Mouse (Mus musculus) embryonic facial prominence, embryonic 11.5 days (tissue): ENCODE measurements around the gene Ccdc12. TPM values are rescaled to one million over a fixed set of nuclear protein-coding genes. Genes with fewer than 3 reads are reported as not detected.

Experiments
- ATAC-seq: fragments of 200-750 bp; cut with Nextera tagmentation; replicated peaks from 2 replicates; pipeline ENCODE4 v1.8.0; 2017; ENCODE audit warnings: low read depth; ENCODE audit not compliant: insufficient number of reproducible peaks, low FRiP score, low TSS enrichment
- DNase-seq: peaks from one replicate; pipeline ENCODE4 v3.0.0-alpha.2; 2015; ENCODE audit warnings: low spot score
- H3K27ac ChIP-seq: fragments of 300-500 bp; sonication (generic); replicated peaks from 2 replicates; pipeline ENCODE4 v1.5.1; 2014; ENCODE audit warnings: mild to moderate bottlenecking, low read depth, low read length, control low read depth
- H3K27me3 ChIP-seq: fragments of 300-500 bp; sonication (generic); 2 replicates; pipeline ENCODE4 v1.6.1; 2014; ENCODE audit warnings: mild to moderate bottlenecking, low read length, moderate library complexity, mixed read lengths; ENCODE audit not compliant: control insufficient read depth, insufficient read depth
- H3K36me3 ChIP-seq: fragments of 300-500 bp; sonication (generic); replicated peaks from 2 replicates; pipeline ENCODE4 v1.6.1; 2014; ENCODE audit warnings: low read depth, mild to moderate bottlenecking, low read length, moderate library complexity, mixed read lengths; ENCODE audit not compliant: control insufficient read depth, insufficient read depth
- H3K4me1 ChIP-seq: fragments of 300-500 bp; sonication (generic); 2 replicates; pipeline ENCODE4 v1.6.1; 2014; ENCODE audit warnings: low read length, mixed read lengths; ENCODE audit not compliant: control insufficient read depth, insufficient read depth
- H3K4me2 ChIP-seq: fragments of 300-500 bp; sonication (generic); 2 replicates; pipeline ENCODE4 v1.6.1; 2014; ENCODE audit warnings: low read depth, mild to moderate bottlenecking, control low read depth, low read length, moderate library complexity
- H3K4me3 ChIP-seq: fragments of 300-500 bp; sonication (generic); 2 replicates; pipeline ENCODE4 v1.5.1; 2014; ENCODE audit warnings: low read depth, low read length, control low read depth
- H3K9ac ChIP-seq: fragments of 300-500 bp; sonication (generic); replicated peaks from 2 replicates; pipeline ENCODE4 v1.6.1; 2014; ENCODE audit warnings: mild to moderate bottlenecking, control low read depth, low read length
- H3K9me3 ChIP-seq: fragments of 300-500 bp; sonication (generic); replicated peaks from 2 replicates; pipeline ENCODE4 v1.6.1; 2016; ENCODE audit warnings: mild to moderate bottlenecking, low read length, inconsistent platforms, mixed read lengths; ENCODE audit not compliant: control insufficient read depth
- WGBS: fragments of 180-500 bp; shearing (Covaris S2); extraction: QIAGEN DNeasy Blood & Tissue Kit; methylation state at CpG from one replicate; pipeline ENCODE4 v1.1.7; 2014; 5-methylcytosine and 5-hydroxymethylcytosine counted together
- polyA plus RNA-seq: library from polyadenylated mRNA; unstranded; fragments of >200 nt; fragmentation: Nextera tagmentation; extraction: Ambion mirVana; gene quantifications from 2 replicates; pipeline ENCODE4 v1.2.1, GENCODE M21; 2014

Ccdc12 gene
- polyA plus RNA-seq, 1 experiment from 2014 or later = 118 TPM

DNA sequence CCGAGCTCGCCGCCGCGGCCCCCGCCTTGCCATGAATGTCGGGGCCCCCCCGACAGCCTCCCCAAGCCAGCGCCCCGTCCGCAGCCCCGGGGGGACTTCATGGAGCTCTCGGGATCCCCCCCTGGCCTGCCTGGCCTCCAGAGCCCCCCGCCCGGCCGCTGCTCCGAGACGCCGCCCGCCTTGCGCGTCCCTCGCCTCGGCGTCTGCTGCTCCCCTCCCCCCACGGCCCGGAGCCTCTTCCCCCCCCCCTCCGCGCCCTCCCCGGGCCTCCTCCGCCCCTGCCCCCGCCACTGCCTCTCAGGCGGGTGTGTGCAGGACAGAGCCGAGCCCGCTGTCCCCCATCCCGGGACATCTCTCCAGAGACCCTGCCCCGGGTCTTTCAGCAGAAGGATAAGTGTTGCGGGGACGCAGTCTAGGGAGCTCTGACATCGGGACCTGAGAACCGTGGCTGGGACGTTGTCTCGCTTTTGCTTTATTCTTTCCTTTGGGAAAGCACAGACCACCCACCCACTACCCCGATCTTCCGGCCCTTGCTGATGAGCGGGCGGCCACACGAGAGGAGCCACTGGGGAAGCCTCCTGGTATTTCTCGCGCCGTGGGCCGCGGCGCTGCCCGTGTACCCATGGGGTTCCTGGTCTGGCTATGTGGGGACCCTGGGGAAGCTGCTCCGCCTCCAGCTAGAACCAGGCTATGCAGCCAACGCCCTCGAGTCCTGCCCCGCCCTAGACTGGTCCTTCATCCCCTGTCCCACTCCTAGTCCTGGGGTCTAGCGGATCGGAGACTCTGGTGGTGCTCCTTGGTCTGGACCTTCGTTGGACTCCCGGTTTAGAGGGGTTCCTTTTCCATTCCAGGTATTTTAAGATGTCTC is 87.4 kb downstream of the Ccdc12 start:
- Histone ChIP-seq H3K4me1 (no peaks in the 10 kb centered on the region; the same call in none of the 2 replicates), H3K9ac (peak overlapping the region; percentile 93), H3K4me3 (peak overlapping the region; percentile 87), H3K27me3 (no peaks in the 10 kb centered on the region), H3K36me3 (no peaks in the 10 kb centered on the region), H3K9me3 (no peaks in the 10 kb centered on the region), H3K27ac (peak overlapping the region; percentile 93), H3K4me2 (peak overlapping the region; percentile 81)
- DNase-seq = peak; percentile 67
- ATAC-seq = peak; percentile 36; the same call in 1 of the 2 replicates
- WGBS = 2% methylated on average over 41 of the region's 63 CpGs

GRCm38 (mm10) chr9:110745752-110746151 is 89.4 kb downstream of the Ccdc12 start:
- ATAC-seq = no peak
- no peak overlapping the region for H3K27ac ChIP-seq
- 9% methylated on average over 5 of the region's 5 CpGs for WGBS
- H3K9me3 ChIP-seq = no peaks in the 10 kb centered on the region
- H3K4me1 ChIP-seq = no peaks in the 10 kb centered on the region; the same call in none of the 2 replicates
- no peak for DNase-seq
- H3K4me3 ChIP-seq = no peak overlapping the region
- H3K36me3 ChIP-seq = no peaks in the 10 kb centered on the region
- no peaks in the 10 kb centered on the region for H3K27me3 ChIP-seq
- H3K9ac ChIP-seq = no peak overlapping the region
- no peak overlapping the region for H3K4me2 ChIP-seq

DNA sequence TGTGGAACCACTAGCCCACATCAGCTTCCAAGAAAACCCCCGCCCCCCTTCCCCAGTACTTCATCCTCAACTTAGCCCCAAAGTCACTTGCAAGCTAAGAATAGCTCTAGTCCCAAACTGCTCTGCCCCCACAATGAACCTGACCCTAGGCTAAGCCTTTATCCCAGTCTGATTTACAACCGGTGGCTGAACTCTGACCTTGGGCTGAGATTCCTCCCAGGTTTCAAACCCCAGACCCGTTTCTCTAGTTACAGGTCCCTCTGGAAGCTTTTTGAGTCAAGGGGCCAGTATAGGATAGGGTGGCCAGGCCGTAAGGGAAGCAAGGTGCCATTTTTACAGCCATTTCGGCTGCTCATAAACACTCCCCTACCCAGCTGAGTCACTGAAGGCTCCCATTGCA is 89.9 kb downstream of the Ccdc12 start:
- no peaks in the 10 kb centered on the region for H3K9me3 ChIP-seq
- no peak overlapping the region for H3K4me2 ChIP-seq
- H3K36me3 ChIP-seq = no peaks in the 10 kb centered on the region
- no peak overlapping the region for H3K27ac ChIP-seq
- H3K4me1 ChIP-seq = no peaks in the 10 kb centered on the region; the same call in none of the 2 replicates
- 30% methylated on average over 5 of the region's 5 CpGs for WGBS
- no peak overlapping the region for H3K4me3 ChIP-seq
- no peak overlapping the region for H3K9ac ChIP-seq
- ATAC-seq (no peak), DNase-seq (no peak)
- no peaks in the 10 kb centered on the region for H3K27me3 ChIP-seq

DNA sequence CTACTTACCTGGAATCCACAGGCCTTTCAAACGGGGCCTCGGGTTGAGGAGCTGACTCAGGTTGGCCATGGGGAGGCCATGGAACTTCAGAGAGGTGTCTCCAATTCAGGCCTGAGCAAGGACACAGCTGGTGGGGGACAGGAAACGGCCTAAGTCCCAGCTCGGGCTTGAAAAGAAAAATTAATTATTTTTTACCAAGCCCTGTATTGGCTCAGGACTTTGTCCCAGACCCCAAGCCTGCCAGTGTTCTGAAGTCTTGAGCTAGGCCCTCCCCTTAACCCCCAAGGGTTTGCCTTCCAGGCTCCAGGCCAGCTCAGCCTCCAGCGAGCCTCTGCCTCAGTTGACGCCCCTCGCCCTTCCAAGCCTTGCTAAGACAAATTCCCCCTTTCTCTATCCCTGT is 90.7 kb downstream of the Ccdc12 start, which contains the start of gene Pth1r:
Pth1r (minus strand) TSS at position 185 of the 400 bp plus-strand sequence.
- ATAC-seq = no peak

DNA sequence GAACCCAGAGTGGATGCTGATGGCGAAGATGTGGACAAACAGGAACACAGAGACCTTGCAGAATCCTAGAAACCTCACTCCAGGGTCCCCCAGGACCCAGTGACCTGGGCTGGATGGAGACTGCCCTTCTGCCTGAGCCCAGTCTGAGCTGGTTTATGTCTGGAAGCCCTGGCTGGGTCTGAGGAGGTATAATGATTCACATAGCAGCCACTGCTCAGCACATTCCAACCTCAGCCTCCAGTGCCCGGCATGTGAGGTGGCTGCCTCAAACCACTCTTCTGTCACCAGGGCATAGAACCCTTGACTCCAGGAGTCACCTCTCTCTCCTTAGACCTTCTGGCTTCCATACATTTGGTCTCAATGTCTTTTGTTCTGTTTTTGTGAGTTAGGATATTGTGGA is 92.1 kb downstream of the Ccdc12 start:
- H3K27me3 ChIP-seq = no peaks in the 10 kb centered on the region
- no peaks in the 10 kb centered on the region for H3K9me3 ChIP-seq
- DNase-seq (no peak), ATAC-seq (no peak)
- no peak overlapping the region for H3K27ac ChIP-seq
- no peak overlapping the region for H3K4me2 ChIP-seq
- H3K36me3 ChIP-seq = no peaks in the 10 kb centered on the region
- no peak overlapping the region for H3K4me3 ChIP-seq
- H3K9ac ChIP-seq = no peak overlapping the region
- H3K4me1 ChIP-seq = no peaks in the 10 kb centered on the region; the same call in none of the 2 replicates
- 70% methylated on average over 2 of the region's 2 CpGs for WGBS

More for the DNA sequence above, 90.7 kb downstream of the Ccdc12 start, which contains the start of gene Pth1r:
- H3K4me1 ChIP-seq = no peaks in the 10 kb centered on the region; the same call in none of the 2 replicates
- H3K9me3 ChIP-seq = no peaks in the 10 kb centered on the region
- 58% methylated on average over 7 of the region's 7 CpGs for WGBS
- no peak within 1 kb of the TSS for H3K9ac ChIP-seq
- H3K36me3 ChIP-seq = no peaks in the 10 kb centered on the region
- no peaks in the 10 kb centered on the region for H3K27me3 ChIP-seq
- no peak within 1 kb of the TSS for H3K27ac ChIP-seq
- no peak within 1 kb of the TSS for H3K4me3 ChIP-seq
- H3K4me2 ChIP-seq = no peak within 1 kb of the TSS
- no peak for DNase-seq

DNA sequence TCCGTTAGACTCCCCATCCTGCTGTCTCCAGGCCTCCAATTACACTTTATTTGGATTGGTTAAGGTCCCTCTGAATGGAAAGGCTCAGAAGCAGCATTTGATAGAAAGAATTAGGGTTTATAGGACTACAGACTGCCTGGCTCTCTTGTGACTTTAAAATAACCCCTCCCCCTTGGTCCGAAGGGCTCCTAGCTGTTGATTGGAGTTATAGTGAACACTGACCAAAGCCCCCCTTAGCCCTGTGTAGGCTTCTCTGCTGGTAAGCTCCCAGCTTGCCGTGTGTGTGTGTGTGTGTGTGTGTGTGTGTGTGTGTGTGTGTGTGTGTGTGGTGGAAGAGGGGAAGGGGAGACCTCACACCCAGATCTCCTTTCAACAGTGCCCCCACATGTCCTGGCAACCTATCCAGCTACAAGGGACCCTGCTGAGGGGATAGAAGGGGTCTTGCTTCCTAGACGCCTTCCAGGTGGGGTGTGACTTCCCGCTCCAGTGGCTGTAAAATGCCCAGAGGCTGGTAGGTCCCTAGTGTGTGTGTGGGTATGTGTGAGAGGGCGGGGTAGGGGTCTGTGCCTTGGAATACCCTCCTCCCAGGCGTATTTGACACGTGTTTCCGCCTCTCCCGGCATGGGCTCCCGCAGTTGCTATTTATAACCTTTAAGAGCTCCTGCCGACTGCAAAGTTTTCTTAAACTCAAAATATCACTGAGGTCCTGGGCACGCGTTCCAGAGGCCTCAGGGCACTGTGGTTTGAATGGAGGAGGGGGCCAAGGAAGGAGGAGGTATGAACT is 94.3 kb downstream of the Ccdc12 start:
- 29% methylated on average over 14 of the region's 14 CpGs for WGBS
- no peak overlapping the region for H3K4me2 ChIP-seq
- no peak for ATAC-seq
- 0 out of 2 replicates have a peak overlapping the region, but pooled peaks have one; percentile 9 for H3K27ac ChIP-seq
- no peak overlapping the region for H3K4me3 ChIP-seq
- no peaks in the 10 kb centered on the region; the same call in 1 of the 2 replicates for H3K4me1 ChIP-seq
- no peaks in the 10 kb centered on the region for H3K36me3 ChIP-seq
- no peaks in the 10 kb centered on the region for H3K27me3 ChIP-seq
- H3K9ac ChIP-seq = peak overlapping the region; percentile 5; the same call in 1 of the 2 replicates
- peak; percentile 51 for DNase-seq
- no peaks in the 10 kb centered on the region for H3K9me3 ChIP-seq

DNA sequence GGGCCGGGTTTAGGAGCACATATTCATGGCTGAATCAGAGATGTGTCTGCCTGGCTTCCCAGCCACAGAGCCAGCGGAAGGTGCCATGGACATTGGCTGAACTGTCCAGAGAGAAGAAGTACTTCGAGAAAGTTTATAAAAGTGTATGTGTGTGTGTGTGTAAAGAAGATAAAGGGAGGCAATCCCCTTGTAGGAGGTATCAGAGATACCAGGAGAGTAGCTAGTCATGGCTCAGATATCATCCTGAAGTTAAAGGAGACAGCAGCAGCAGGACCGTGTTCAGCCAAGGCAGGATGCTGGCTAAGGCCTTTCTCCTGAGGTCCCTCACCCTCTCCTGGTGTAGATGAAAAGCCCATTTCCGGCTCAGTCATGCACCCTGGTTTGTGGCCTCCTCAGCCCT is 95.1 kb downstream of the Ccdc12 start:
- Histone ChIP-seq H3K4me3 (no peak overlapping the region), H3K27ac (no peak overlapping the region), H3K9me3 (no peaks in the 10 kb centered on the region), H3K4me2 (no peak overlapping the region), H3K27me3 (no peaks in the 10 kb centered on the region), H3K36me3 (no peaks in the 10 kb centered on the region), H3K9ac (no peak overlapping the region), H3K4me1 (no peaks in the 10 kb centered on the region; the same call in 1 of the 2 replicates)
- DNase-seq = no peak
- 76% methylated on average over 5 of the region's 5 CpGs for WGBS
- ATAC-seq = no peak
